Mouse (Mus musculus): ENCODE measurements around the gene Armcx4.

DNA sequence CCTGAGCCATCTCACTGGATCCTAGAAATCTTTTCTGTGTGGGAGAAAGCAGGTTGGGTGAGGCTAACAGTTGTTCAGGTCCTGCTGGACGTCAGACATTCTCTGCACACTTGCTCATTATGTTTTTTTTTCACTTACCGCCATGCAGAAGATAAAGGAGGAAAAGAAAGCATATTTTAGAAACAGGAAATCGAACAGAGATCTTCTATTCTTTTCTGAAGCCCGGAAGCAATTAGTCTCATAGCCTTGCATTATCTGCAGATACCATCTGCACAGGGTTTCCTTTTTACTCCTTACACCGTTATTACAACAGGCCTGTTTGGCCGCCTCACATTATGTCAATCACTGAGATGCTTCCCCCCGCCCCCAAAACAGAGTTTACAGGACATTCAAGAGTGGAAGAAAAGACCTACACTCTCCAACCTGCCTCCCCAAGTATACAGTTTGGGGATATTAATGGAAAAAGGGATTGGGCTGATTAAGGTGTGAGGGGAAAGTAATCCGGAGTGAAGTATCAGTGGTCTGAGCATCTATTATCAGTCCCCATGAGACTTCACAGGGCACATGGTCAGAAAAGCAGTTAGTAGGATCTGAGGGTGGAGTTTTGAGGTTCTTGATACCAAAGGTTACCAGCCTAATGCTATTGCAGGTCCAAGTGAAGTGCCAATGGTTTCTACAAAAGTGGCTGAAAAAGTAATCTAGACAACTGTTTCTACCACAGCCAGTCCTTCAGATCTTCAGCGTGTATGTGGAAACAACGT, 45.1 kb upstream of the Armcx4 start:
- TF ChIP-seq CTCF (IDR thresholded peaks at IDR 0.05; ENCODE audit: low read depth, low read length) (no peak), POLR2A (IDR thresholded peaks at IDR 0.05; ENCODE audit: extremely low read depth, insufficient read depth, low read length) (no peak)
